Mouse (Mus musculus) liver, embryonic 16.5 days (tissue): ENCODE data around the gene Plcb3. TPM values are rescaled to one million over a fixed set of nuclear protein-coding genes. Genes with fewer than 3 reads are reported as not detected.

ENCODE experiments used
- ATAC-seq: fragments of 200-750 bp; cut with Nextera tagmentation; 2 replicates; pipeline ENCODE4 v1.8.0; 2017; ENCODE audit warnings: low read depth, mild to moderate bottlenecking, moderate number of reproducible peaks, moderate library complexity
- H3K27ac ChIP-seq: fragments of 300-500 bp; sonication (generic); 2 replicates; pipeline ENCODE4 v1.5.1; 2014; ENCODE audit warnings: mild to moderate bottlenecking, low read length
- H3K27me3 ChIP-seq: fragments of 300-500 bp; sonication (generic); 2 replicates; pipeline ENCODE4 v1.6.1; 2014; ENCODE audit warnings: low read depth, low read length, mixed read lengths; ENCODE audit not compliant: control insufficient read depth, insufficient read depth
- H3K36me3 ChIP-seq: fragments of 300-500 bp; sonication (generic); 2 replicates; pipeline ENCODE4 v1.6.1; 2014; ENCODE audit warnings: mild to moderate bottlenecking; ENCODE audit not compliant: control insufficient read depth, insufficient read depth
- H3K4me1 ChIP-seq: fragments of 300-500 bp; sonication (generic); 2 replicates; pipeline ENCODE4 v1.6.1; 2014; ENCODE audit warnings: low read depth, low read length, mixed read lengths; ENCODE audit not compliant: control insufficient read depth
- H3K4me2 ChIP-seq: fragments of 300-500 bp; sonication (generic); 2 replicates; pipeline ENCODE4 v1.6.1; 2014; ENCODE audit warnings: low read depth, low read length, mixed read lengths
- H3K4me3 ChIP-seq: fragments of 300-500 bp; sonication (generic); 2 replicates; pipeline ENCODE4 v1.5.1; 2014; ENCODE audit warnings: low read depth, mild to moderate bottlenecking, low read length
- H3K9ac ChIP-seq: fragments of 300-500 bp; sonication (generic); 2 replicates; pipeline ENCODE4 v1.6.1; 2014; ENCODE audit warnings: low read depth, low read length
- H3K9me3 ChIP-seq: fragments of 300-500 bp; sonication (generic); replicated peaks from 2 replicates; pipeline ENCODE4 v1.6.1; 2016; ENCODE audit warnings: low read length; ENCODE audit not compliant: control insufficient read depth
- WGBS: fragments of 180-500 bp; shearing (Covaris S2); extraction: QIAGEN DNeasy Blood & Tissue Kit; methylation state at CpG from one replicate; pipeline ENCODE4 v1.1.7; 2014; ENCODE audit not compliant: insufficient replicate concordance; 5-methylcytosine and 5-hydroxymethylcytosine counted together
- microRNA-seq: library from miRNA; unstranded; fragments of <30 nt; microRNA quantifications from one replicate; pipeline ENCODE4, GENCODE M21; 2016
- polyA plus RNA-seq: library from polyadenylated mRNA; unstranded; fragments of >200 nt; fragmentation: Nextera tagmentation; extraction: Ambion mirVana; gene quantifications from 2 replicates; pipeline ENCODE4 v1.2.1, GENCODE M21; 2015

Plcb3 gene
- polyA plus RNA-seq, 1 experiment from 2014 or later = 6.6 TPM

DNA sequence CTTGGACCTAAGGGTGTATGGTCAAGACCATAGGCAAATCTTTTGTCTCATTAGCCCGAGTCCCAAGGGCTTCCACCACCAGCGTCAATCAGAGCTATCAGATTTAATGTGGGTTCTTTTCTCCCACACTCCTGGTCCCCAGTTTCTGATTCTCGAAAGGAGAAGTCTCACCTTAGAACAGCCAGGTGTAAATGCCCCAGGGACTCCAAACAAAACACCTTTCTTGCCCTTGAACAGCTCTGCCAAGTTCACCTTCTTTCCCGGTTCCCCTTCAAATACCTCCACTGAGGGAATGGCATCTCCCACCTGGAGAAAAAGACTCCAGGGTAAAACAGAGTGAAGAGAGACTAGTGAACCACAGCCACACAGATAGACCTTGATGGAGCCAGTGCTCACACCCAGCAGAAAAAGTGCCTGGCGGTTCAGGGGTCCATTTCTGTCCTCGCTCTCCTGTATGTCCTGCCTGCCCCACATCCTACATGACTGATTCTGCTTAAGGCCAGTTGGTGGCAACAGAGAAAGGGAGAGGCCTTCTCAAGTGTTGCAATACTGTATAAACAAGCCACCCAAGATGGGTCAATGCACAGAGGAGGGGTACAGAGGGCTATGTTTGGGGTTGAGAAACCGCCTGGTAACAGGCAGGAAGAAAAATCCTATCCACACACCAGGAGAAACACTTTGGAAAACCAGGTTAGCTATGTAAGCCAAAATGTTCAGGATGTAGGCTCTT, 68.3 kb downstream of the Plcb3 start:
- peak; percentile 17; the same call in 1 of the 2 replicates for ATAC-seq
- H3K4me3 ChIP-seq = peak overlapping the region; percentile 82
- peak overlapping the region; percentile 60 for H3K27ac ChIP-seq
- no peak overlapping the region for H3K9ac ChIP-seq
- 60% methylated on average over 7 of the region's 7 CpGs for WGBS
- peak overlapping the region; percentile 90 for H3K4me2 ChIP-seq
- H3K4me1 ChIP-seq = peaks cover 18% of the 10 kb centered on the region
- H3K9me3 ChIP-seq = no peaks in the 10 kb centered on the region
- H3K36me3 ChIP-seq = peaks cover 6% of the 10 kb centered on the region
- no peaks in the 10 kb centered on the region for H3K27me3 ChIP-seq

GRCm38 (mm10) chr19:6907094-6907493, 69.2 kb downstream of the Plcb3 start:
- H3K9ac ChIP-seq = no peak overlapping the region
- H3K4me1 ChIP-seq = peaks cover 18% of the 10 kb centered on the region
- no peak for ATAC-seq
- 72% methylated on average over 8 of the region's 8 CpGs for WGBS
- H3K36me3 ChIP-seq = peaks cover 6% of the 10 kb centered on the region
- no peaks in the 10 kb centered on the region for H3K9me3 ChIP-seq
- H3K4me3 ChIP-seq = no peak overlapping the region
- H3K4me2 ChIP-seq = 0 out of 2 replicates have a peak overlapping the region, but pooled peaks have one; percentile 4
- no peaks in the 10 kb centered on the region for H3K27me3 ChIP-seq
- no peak overlapping the region for H3K27ac ChIP-seq

GRCm38 (mm10) chr19:6906199-6906598, 70.1 kb downstream of the Plcb3 start:
- H3K36me3 ChIP-seq = peaks cover 6% of the 10 kb centered on the region
- no peaks in the 10 kb centered on the region for H3K27me3 ChIP-seq
- no peaks in the 10 kb centered on the region for H3K9me3 ChIP-seq
- H3K4me3 ChIP-seq = no peak overlapping the region
- ATAC-seq = no peak
- H3K4me2 ChIP-seq = no peak overlapping the region
- no peak overlapping the region for H3K27ac ChIP-seq
- H3K9ac ChIP-seq = no peak overlapping the region
- H3K4me1 ChIP-seq = peaks cover 15% of the 10 kb centered on the region
- 58% methylated on average over 3 of the region's 3 CpGs for WGBS

DNA sequence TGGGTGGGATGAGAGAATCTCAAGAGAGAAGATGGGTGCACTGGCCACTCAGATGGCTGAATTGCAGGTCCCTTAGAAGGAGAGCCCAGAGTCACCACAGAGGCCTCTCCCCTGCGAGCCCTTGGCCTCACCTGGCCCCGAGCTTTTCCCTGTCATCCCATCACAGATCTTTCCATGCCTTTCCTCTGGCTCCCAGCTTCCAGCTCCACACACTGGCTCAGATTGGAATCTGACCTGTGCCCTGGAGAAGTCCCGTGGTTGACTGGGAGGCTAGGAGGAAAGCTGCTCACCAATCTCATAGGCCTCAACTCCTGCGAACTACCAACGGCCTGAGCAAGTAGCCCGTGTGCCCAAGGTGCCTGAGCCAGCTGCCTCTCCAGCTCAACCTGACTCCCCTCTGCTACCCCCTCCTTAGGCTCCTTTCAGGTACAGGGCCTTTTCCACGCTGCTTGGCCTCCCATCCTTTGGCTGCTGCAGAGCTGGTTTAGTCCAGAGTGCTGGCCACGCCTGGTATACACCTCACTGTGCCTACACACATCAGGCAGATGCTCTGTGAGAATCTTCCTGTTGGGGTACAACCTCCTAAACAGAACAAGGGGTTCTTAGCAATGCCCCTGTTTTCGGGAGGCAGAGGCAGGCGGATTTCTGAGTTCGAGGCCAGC, 70.6 kb downstream of the Plcb3 start:
- H3K27ac ChIP-seq = no peak overlapping the region
- H3K4me1 ChIP-seq = peaks cover 12% of the 10 kb centered on the region
- no peaks in the 10 kb centered on the region for H3K27me3 ChIP-seq
- no peak overlapping the region for H3K9ac ChIP-seq
- H3K4me2 ChIP-seq = no peak overlapping the region
- H3K9me3 ChIP-seq = no peaks in the 10 kb centered on the region
- peaks cover 6% of the 10 kb centered on the region for H3K36me3 ChIP-seq
- ATAC-seq = no peak
- 76% methylated on average over 11 of the region's 11 CpGs for WGBS
- H3K4me3 ChIP-seq = no peak overlapping the region

- Histone ChIP-seq H3K27me3 (no peaks in the 10 kb centered on the region), H3K36me3 (peaks cover 6% of the 10 kb centered on the region), H3K4me3 (no peak overlapping the region), H3K9ac (no peak overlapping the region), H3K4me2 (no peak overlapping the region), H3K27ac (no peak overlapping the region), H3K4me1 (peaks cover 12% of the 10 kb centered on the region), H3K9me3 (no peaks in the 10 kb centered on the region)
- 56% methylated on average over 2 of the region's 2 CpGs for WGBS
- no peak for ATAC-seq
Measured at GRCm38 (mm10) chr19:6904846-6905245, 71.4 kb downstream of the Plcb3 start.

DNA sequence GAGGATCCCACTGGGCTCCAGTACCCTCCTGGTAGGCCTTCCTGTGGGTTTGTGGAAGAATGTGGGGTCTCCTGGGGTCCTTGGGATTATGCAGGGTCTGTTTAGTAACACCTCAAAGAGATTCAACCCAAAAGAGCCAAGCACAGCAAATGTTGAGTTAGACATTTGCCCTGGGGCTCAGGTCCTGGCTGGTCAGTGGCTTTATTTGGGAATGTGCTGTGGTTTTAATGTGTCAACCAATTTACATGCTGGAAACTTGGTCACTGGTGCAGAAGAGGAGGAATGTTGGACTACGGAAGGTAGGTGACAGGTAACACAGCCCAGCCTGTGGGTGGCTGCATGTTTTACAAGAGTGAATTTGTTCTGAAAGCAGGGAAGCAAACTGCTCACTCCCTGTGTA, 73.2 kb downstream of the Plcb3 start:
- Histone ChIP-seq H3K27ac (no peak overlapping the region), H3K9me3 (no peaks in the 10 kb centered on the region), H3K4me2 (no peak overlapping the region), H3K9ac (no peak overlapping the region), H3K27me3 (no peaks in the 10 kb centered on the region), H3K4me3 (no peak overlapping the region), H3K4me1 (peaks cover 2% of the 10 kb centered on the region), H3K36me3 (peaks cover 6% of the 10 kb centered on the region)
- 72% methylated on average over 1 of the region's 1 CpGs for WGBS
- no peak for ATAC-seq

Small RNA genes within 50 kb of the gene (microRNA-seq; reads per million reads assigned to microRNA genes)
- gene Mir6990 = 0.98 reads per million

Other genes with a start within 250 kb of the Plcb3 start
- gene Rps6ka4, start 135.8 kb downstream of the Plcb3 start, polyA plus RNA-seq = 5.0 and 5.5 TPM in 2 replicates
- 1.9 and 2.8 TPM in 2 replicates for gene Ccdc88b, start 118.3 kb downstream of the Plcb3 start, polyA plus RNA-seq
- 57.3 and 62.3 TPM in 2 replicates for gene Trmt112, start 66.8 kb downstream of the Plcb3 start, polyA plus RNA-seq
- gene Prdx5, start 66.4 kb downstream of the Plcb3 start, polyA plus RNA-seq = 140 and 161 TPM in 2 replicates
- gene Esrra, start 54.7 kb downstream of the Plcb3 start, polyA plus RNA-seq = 3.6 and 4.8 TPM in 2 replicates
- gene Catsperz, start 51.1 kb downstream of the Plcb3 start, polyA plus RNA-seq = 0.16 and 0.50 TPM in 2 replicates
- gene Kcnk4, start 42.0 kb downstream of the Plcb3 start, polyA plus RNA-seq = 0.04 and 0.11 TPM in 2 replicates
- 24.8 and 25.2 TPM in 2 replicates for gene Bad, start 34.6 kb downstream of the Plcb3 start, polyA plus RNA-seq
- gene Gpr137, start 34.0 kb downstream of the Plcb3 start, polyA plus RNA-seq = 5.2 and 5.3 TPM in 2 replicates
- 15.9 and 17.4 TPM in 2 replicates for gene Ppp1r14b, start 1.5 kb downstream of the Plcb3 start, polyA plus RNA-seq
- 91.1 and 101 TPM in 2 replicates for gene Fkbp2, start 4.0 kb upstream of the Plcb3 start, polyA plus RNA-seq
- gene Vegfb, start 11.2 kb upstream of the Plcb3 start, polyA plus RNA-seq = 7.7 and 10.5 TPM in 2 replicates
- 9.9 and 10.5 TPM in 2 replicates for gene Dnajc4, start 16.1 kb upstream of the Plcb3 start, polyA plus RNA-seq
- 10.1 and 10.5 TPM in 2 replicates for gene Nudt22, start 19.6 kb upstream of the Plcb3 start, polyA plus RNA-seq
- 1.6 and 2.5 TPM in 2 replicates for gene Trpt1, start 19.7 kb upstream of the Plcb3 start, polyA plus RNA-seq
- gene Fermt3, start 43.0 kb upstream of the Plcb3 start, polyA plus RNA-seq = 103 and 105 TPM in 2 replicates
- 103 and 104 TPM in 2 replicates for gene Stip1, start 63.5 kb upstream of the Plcb3 start, polyA plus RNA-seq
- 4.6 and 5.8 TPM in 2 replicates for gene Macrod1, start 80.3 kb upstream of the Plcb3 start, polyA plus RNA-seq
- 0.09 and 0.19 TPM in 2 replicates for gene Flrt1, start 129.3 kb upstream of the Plcb3 start, polyA plus RNA-seq
- gene Otub1, start 229.8 kb upstream of the Plcb3 start, polyA plus RNA-seq = 50.0 and 50.9 TPM in 2 replicates
- gene Cox8a, start 241.1 kb upstream of the Plcb3 start, polyA plus RNA-seq = 563 and 565 TPM in 2 replicates